ENCODE assay signal across 22 mouse cellular contexts in the genomic region with DNA sequence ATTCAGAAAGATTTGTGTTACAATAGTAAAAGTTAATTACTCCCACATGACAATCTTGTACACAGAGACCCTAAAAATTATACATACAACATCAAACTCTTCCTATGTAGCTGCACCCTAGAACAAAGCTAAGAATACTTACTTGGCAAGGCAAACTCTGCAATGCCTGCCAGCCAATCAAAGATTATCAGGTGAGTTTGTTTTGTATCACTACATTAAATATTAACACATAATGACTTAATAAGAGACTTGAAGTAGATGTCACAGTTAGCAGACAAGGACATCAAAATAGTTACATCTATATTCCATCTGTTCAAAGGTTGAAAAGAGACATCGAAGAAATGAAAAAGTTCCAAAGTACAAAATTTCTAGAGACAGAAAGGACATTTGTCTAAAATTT. TPM values are rescaled to one million over a fixed set of nuclear protein-coding genes. Genes with fewer than 3 reads are reported as not detected.
DNase-seq lines count a peak whose midpoint lies in the region; ATAC-seq lines count a peak whose summit lies in the region.
"Had no signal": no experiment of that assay in that cellular context is flagged by ENCODE, and none has a peak within 500 bp of the region (broad histone marks: within the 10 kb centered on the region; RNA-seq: fewer than 3 reads in every experiment).

No protein-coding gene starts in this region.

- no peak overlapping the region for H3K4me2 ChIP-seq in kidney, embryonic 15.5 days
- H3K4me2 ChIP-seq in midbrain, embryonic 11.5 days = no peak overlapping the region
- H3K4me2 ChIP-seq in midbrain, embryonic 13.5 days (replicated peaks) = no peak overlapping the region
- H3K4me2 ChIP-seq: embryonic facial prominence, embryonic 12.5 days; embryonic facial prominence, embryonic 15.5 days; heart, embryonic 11.5 days; hindbrain, embryonic 12.5 days had no signal

- WGBS in kidney, embryonic 15.5 days = 87% methylated on average over 1 of the region's 1 CpGs
- WGBS in midbrain, embryonic 11.5 days = 92% methylated on average over 1 of the region's 1 CpGs
- whole genome bisulfite sequencing in midbrain, embryonic 13.5 days = 91% methylated on average over 1 of the region's 1 CpGs

- ATAC-seq in kidney, embryonic 15.5 days (replicated peaks; ENCODE audit: low FRiP score) = no peak
- no peak for ATAC-seq in midbrain, embryonic 11.5 days (ENCODE audit: low FRiP score)
- ATAC-seq in midbrain, embryonic 13.5 days = no peak
- ATAC-seq: CD4-positive, CD25-positive, alpha-beta regulatory T cell, adult 4 months; forebrain, embryonic 14.5 days; forebrain, postnatal 0 days had no signal

- no peaks in the 10 kb centered on the region for H3K9me3 ChIP-seq in kidney, embryonic 15.5 days (replicated peaks)
- no peaks in the 10 kb centered on the region for H3K9me3 ChIP-seq in midbrain, embryonic 11.5 days (ENCODE audit: control insufficient read depth, low read length)
- no peaks in the 10 kb centered on the region for H3K9me3 ChIP-seq in midbrain, embryonic 13.5 days
- H3K9me3 ChIP-seq: embryonic facial prominence, embryonic 12.5 days; embryonic facial prominence, embryonic 15.5 days; hindbrain, embryonic 12.5 days had no signal

- no peak overlapping the region for H3K27ac ChIP-seq in kidney, embryonic 15.5 days
- no peak overlapping the region for H3K27ac ChIP-seq in midbrain, embryonic 11.5 days (ENCODE audit: low read depth, low read length)
- H3K27ac ChIP-seq in midbrain, embryonic 13.5 days = no peak overlapping the region
- H3K27ac ChIP-seq: embryonic facial prominence, embryonic 12.5 days; embryonic facial prominence, embryonic 15.5 days; hindbrain, embryonic 12.5 days had no signal

- H3K9ac ChIP-seq in kidney, embryonic 15.5 days = no peak overlapping the region
- H3K9ac ChIP-seq in midbrain, embryonic 11.5 days (ENCODE audit: low read length) = no peak overlapping the region
- H3K9ac ChIP-seq in midbrain, embryonic 13.5 days (replicated peaks) = no peak overlapping the region
- H3K9ac ChIP-seq: embryonic facial prominence, embryonic 12.5 days; embryonic facial prominence, embryonic 15.5 days; forebrain, postnatal 0 days; hindbrain, embryonic 12.5 days had no signal

- peak; percentile 44 to 50 for DNase-seq in kidney, adult 8-10 months
- DNase-seq in kidney, postnatal 36 days = peak; percentile 21 to 37
- no peak for DNase-seq in kidney, postnatal 4 days
- peak; percentile 31 for DNase-seq in midbrain, embryonic 11.5 days (ENCODE audit: low spot score, missing footprints)
- DNase-seq: adrenal gland, adult 2 months; adrenal gland, postnatal 14 days; cerebellum, adult 11 months; cerebellum, adult 2 months; cerebellum, adult 9-11 months; cerebellum, postnatal 25 days; forebrain, postnatal 0 days; gastrocnemius, adult 2 months; gastrocnemius, postnatal 14 days; heart, adult 11 months had no signal

- H3K4me3 ChIP-seq in kidney, embryonic 15.5 days (replicated peaks) = no peak overlapping the region
- H3K4me3 ChIP-seq in midbrain, embryonic 11.5 days (ENCODE audit: low read depth, low read length) = no peak overlapping the region
- H3K4me3 ChIP-seq in midbrain, embryonic 13.5 days (replicated peaks) = no peak overlapping the region
- H3K4me3 ChIP-seq: embryonic facial prominence, embryonic 12.5 days; embryonic facial prominence, embryonic 15.5 days; gastrocnemius, adult 2 months; hindbrain, embryonic 12.5 days had no signal

- H3K36me3 ChIP-seq in kidney, embryonic 15.5 days = peaks cover 53% of the 10 kb centered on the region
- peaks cover 4% of the 10 kb centered on the region; the same call in 1 of the 2 replicates for H3K36me3 ChIP-seq in midbrain, embryonic 11.5 days (ENCODE audit: control insufficient read depth, insufficient read depth, low read length)
- H3K36me3 ChIP-seq in midbrain, embryonic 13.5 days = peaks cover 23% of the 10 kb centered on the region

- no peaks in the 10 kb centered on the region for H3K27me3 ChIP-seq in kidney, embryonic 15.5 days
- no peaks in the 10 kb centered on the region for H3K27me3 ChIP-seq in midbrain, embryonic 11.5 days (ENCODE audit: control insufficient read depth, insufficient read depth, low read length)
- no peaks in the 10 kb centered on the region for H3K27me3 ChIP-seq in midbrain, embryonic 13.5 days
- H3K27me3 ChIP-seq: embryonic facial prominence, embryonic 12.5 days; embryonic facial prominence, embryonic 15.5 days; hindbrain, embryonic 12.5 days had no signal

- H3K4me1 ChIP-seq in kidney, embryonic 15.5 days = no peaks in the 10 kb centered on the region
- H3K4me1 ChIP-seq in midbrain, embryonic 11.5 days (ENCODE audit: control insufficient read depth, insufficient read depth, low read length) = no peaks in the 10 kb centered on the region
- H3K4me1 ChIP-seq in midbrain, embryonic 13.5 days (replicated peaks) = no peaks in the 10 kb centered on the region
- H3K4me1 ChIP-seq: embryonic facial prominence, embryonic 12.5 days; embryonic facial prominence, embryonic 15.5 days; hindbrain, embryonic 12.5 days had no signal

RNA-seq across cellular contexts. Expression of gene Pkn2, which starts 58.2 kb away (rescaled TPM):
- polyA plus RNA-seq in kidney, embryonic 15.5 days (2015; fragmentation: Nextera tagmentation; extraction: Ambion mirVana) = 46.1 and 51.8 TPM in 2 replicates
- polyA plus RNA-seq in midbrain, embryonic 11.5 days (2014; fragmentation: Nextera tagmentation; extraction: Ambion mirVana) = 43.0 and 45.9 TPM in 2 replicates
- polyA plus RNA-seq in midbrain, embryonic 13.5 days (2015; fragmentation: Nextera tagmentation; extraction: Ambion mirVana) = 27.3 and 32.6 TPM in 2 replicates

RNA-seq across cellular contexts. Expression of gene Gtf2b, which starts 58.8 kb away (rescaled TPM):
- 77.2 and 79.6 TPM in 2 replicates for polyA plus RNA-seq in kidney, embryonic 15.5 days (2015; fragmentation: Nextera tagmentation; extraction: Ambion mirVana)
- polyA plus RNA-seq in midbrain, embryonic 11.5 days (2014; fragmentation: Nextera tagmentation; extraction: Ambion mirVana) = 100 and 105 TPM in 2 replicates
- polyA plus RNA-seq in midbrain, embryonic 13.5 days (2015; fragmentation: Nextera tagmentation; extraction: Ambion mirVana) = 99.3 and 103 TPM in 2 replicates

Comparison
In these comparisons a context has a peak if more than half of its experiments do, and no peak if none do; other contexts are left out.
1. DNase-seq: peak in kidney, adult 8-10 months (2 of 2), kidney, postnatal 36 days (2 of 2) and midbrain, embryonic 11.5 days (single experiment); none in kidney, postnatal 4 days (0 of 2).